Mouse (Mus musculus) kidney, embryonic 16.5 days (tissue): Measurements from ENCODE around the gene Arl15. TPM values are rescaled to one million over a fixed set of nuclear protein-coding genes. Genes with fewer than 3 reads are reported as not detected.

Experiments used
- ATAC-seq: fragments of 200-750 bp; cut with Nextera tagmentation; 2 replicates; pipeline ENCODE4 v1.8.0; 2017; ENCODE audit warnings: moderate TSS enrichment; ENCODE audit not compliant: low FRiP score, low TSS enrichment
- H3K27ac ChIP-seq: fragments of 300-500 bp; sonication (generic); 2 replicates; pipeline ENCODE4 v1.5.1; 2014; ENCODE audit warnings: low read length
- H3K27me3 ChIP-seq: fragments of 300-500 bp; sonication (generic); 2 replicates; pipeline ENCODE4 v1.6.1; 2014; ENCODE audit warnings: low read length, control low read depth, mixed read lengths; ENCODE audit not compliant: insufficient read depth
- H3K36me3 ChIP-seq: fragments of 300-500 bp; sonication (generic); 2 replicates; pipeline ENCODE4 v1.6.1; 2014; ENCODE audit warnings: low read length, control low read depth, mixed read lengths; ENCODE audit not compliant: insufficient read depth
- H3K4me1 ChIP-seq: fragments of 300-500 bp; sonication (generic); 2 replicates; pipeline ENCODE4 v1.6.1; 2014; ENCODE audit warnings: low read length, control low read depth, mixed read lengths; ENCODE audit not compliant: insufficient read depth
- H3K4me2 ChIP-seq: fragments of 300-500 bp; sonication (generic); replicated peaks from 2 replicates; pipeline ENCODE4 v1.6.1; 2014; ENCODE audit warnings: low read depth, low read length
- H3K4me3 ChIP-seq: fragments of 300-500 bp; sonication (generic); 2 replicates; pipeline ENCODE4 v1.5.1; 2014; ENCODE audit warnings: mild to moderate bottlenecking, low read length
- H3K9ac ChIP-seq: fragments of 300-500 bp; sonication (generic); replicated peaks from 2 replicates; pipeline ENCODE4 v1.6.1; 2014; ENCODE audit warnings: low read length
- H3K9me3 ChIP-seq: fragments of 300-500 bp; sonication (generic); 2 replicates; pipeline ENCODE4 v1.6.1; 2016; ENCODE audit warnings: low read length, control low read depth
- WGBS: fragments of 180-500 bp; shearing (Covaris S2); extraction: QIAGEN DNeasy Blood & Tissue Kit; methylation state at CpG from one replicate; pipeline ENCODE4 v1.1.7; 2014; 5-methylcytosine and 5-hydroxymethylcytosine counted together
- polyA plus RNA-seq: library from polyadenylated mRNA; unstranded; fragments of >200 nt; fragmentation: Nextera tagmentation; extraction: Ambion mirVana; gene quantifications from 2 replicates; pipeline ENCODE4 v1.2.1, GENCODE M21; 2015

Gene Arl15
- polyA plus RNA-seq, 1 experiment from 2014 or later, result 12.5 TPM

DNA sequence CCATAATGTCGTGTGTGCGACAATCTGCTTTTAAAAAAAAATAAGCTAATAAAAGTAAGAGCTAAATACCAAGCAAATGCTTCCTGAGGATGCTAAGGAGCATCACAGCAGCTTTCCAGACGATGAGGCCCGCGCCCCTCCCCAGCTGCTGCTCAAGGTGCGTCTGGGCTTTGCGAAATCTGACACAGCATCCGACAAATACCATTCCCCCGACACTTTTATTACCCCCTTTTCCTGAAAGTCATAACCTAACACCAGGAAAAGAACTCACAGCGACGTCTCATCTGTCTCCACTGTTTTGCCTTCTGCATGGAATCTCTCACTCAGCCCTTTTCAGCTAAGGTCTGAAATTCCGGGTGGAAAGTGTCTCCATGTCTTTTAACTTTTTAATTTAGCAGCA lies 330.7 kb downstream of the Arl15 start:
- H3K4me1 ChIP-seq, result no peaks in the 10 kb centered on the region
- peaks cover 7% of the 10 kb centered on the region; the same call in 1 of the 2 replicates for H3K9me3 ChIP-seq
- no peaks in the 10 kb centered on the region for H3K27me3 ChIP-seq
- no peak overlapping the region for H3K4me2 ChIP-seq
- 25% methylated on average over 12 of the region's 12 CpGs for WGBS
- no peaks in the 10 kb centered on the region for H3K36me3 ChIP-seq
- no peak overlapping the region for H3K27ac ChIP-seq
- ATAC-seq, result no peak
- no peak overlapping the region for H3K9ac ChIP-seq
- no peak overlapping the region for H3K4me3 ChIP-seq

DNA sequence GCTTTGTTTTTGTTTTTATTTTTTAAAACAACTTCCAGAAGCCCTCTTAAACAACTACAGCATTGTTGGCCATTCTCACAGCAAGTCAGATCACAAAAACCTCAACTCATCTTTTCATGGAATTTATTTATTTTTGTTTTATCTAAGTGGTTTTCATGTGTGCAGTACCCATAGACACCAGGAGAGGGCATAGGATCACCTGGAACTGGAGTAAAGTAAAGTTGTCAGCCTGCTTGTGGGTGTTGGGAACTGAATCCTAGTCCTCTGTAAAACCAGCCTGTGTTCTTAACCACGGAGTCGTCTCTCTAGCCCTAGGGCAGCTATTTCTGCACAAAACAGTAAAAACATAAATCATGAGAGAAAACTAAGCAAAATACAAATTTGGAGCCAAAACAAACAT lies 334.1 kb downstream of the Arl15 start:
- H3K4me1 ChIP-seq, result no peaks in the 10 kb centered on the region
- no peak overlapping the region for H3K9ac ChIP-seq
- ATAC-seq, result no peak
- WGBS, result 70% methylated on average over 2 of the region's 2 CpGs
- no peaks in the 10 kb centered on the region for H3K36me3 ChIP-seq
- no peak overlapping the region for H3K4me3 ChIP-seq
- peaks cover 7% of the 10 kb centered on the region; the same call in 1 of the 2 replicates for H3K9me3 ChIP-seq
- no peaks in the 10 kb centered on the region for H3K27me3 ChIP-seq
- no peak overlapping the region for H3K27ac ChIP-seq
- H3K4me2 ChIP-seq, result no peak overlapping the region

DNA sequence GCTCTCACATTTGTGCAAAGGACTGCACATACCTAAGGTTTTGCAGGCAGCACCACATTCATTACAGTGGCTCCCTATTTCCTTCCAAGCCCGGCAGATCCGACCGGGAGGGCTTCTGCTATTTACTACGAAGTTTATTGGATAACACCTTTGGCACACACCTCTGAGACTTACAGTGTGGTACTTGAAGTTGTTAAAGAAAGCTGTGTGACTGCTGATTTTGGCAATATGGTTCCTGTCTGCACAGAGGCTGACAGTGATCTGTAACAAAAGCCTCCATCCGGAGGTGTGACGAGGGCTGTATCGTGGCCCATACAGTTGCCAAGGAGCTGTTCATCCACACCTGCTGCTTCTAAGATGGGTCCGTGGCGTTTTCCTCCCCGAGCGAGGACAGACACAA lies 335.7 kb downstream of the Arl15 start:
- H3K36me3 ChIP-seq, result no peaks in the 10 kb centered on the region
- no peak overlapping the region for H3K4me3 ChIP-seq
- no peak overlapping the region for H3K4me2 ChIP-seq
- no peak overlapping the region for H3K27ac ChIP-seq
- no peak for ATAC-seq
- H3K9ac ChIP-seq, result no peak overlapping the region
- no peaks in the 10 kb centered on the region for H3K27me3 ChIP-seq
- no peaks in the 10 kb centered on the region for H3K4me1 ChIP-seq
- H3K9me3 ChIP-seq, result peaks cover 7% of the 10 kb centered on the region; the same call in 1 of the 2 replicates
- 56% methylated on average over 11 of the region's 11 CpGs for WGBS

DNA sequence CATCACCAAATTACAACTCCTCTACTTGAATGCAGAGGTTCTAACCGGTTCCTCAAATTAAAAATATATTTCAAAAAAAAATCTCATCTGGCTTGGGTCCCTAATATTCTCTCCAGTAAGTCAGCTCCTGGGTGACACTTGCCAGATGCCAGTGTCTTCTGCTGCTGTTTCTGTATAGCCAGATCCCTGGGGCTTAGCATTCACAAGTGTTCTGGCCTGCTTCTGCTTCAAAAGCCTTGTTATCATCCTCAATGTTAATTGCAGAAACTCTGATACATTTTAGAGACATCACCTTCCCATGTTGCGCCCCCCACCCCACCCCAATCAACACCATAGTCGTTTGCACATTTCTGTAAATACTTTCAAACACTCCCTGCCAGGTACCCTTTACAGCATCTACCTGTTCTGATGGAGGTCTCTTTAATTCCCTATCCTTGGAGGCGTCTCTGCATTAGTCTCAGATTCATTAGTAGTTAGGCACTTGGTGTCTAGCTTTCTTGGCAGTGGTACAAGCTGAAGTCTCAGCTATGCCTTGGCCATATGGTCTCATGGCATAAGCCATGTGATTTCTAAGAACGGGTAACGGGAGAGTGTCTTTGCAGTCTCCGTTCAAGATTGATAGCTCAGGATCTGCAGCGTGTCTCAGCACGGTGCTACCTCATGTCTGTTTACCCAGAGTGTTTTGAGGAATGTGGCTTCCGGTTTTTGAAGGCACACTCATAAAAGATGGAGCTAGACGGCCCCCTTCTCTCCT lies 336.4 kb downstream of the Arl15 start:
- Histone ChIP-seq H3K36me3 (no peaks in the 10 kb centered on the region), H3K9me3 (peaks cover 7% of the 10 kb centered on the region; the same call in 1 of the 2 replicates), H3K4me3 (no peak overlapping the region), H3K4me2 (no peak overlapping the region), H3K9ac (no peak overlapping the region), H3K27ac (no peak overlapping the region), H3K27me3 (no peaks in the 10 kb centered on the region), H3K4me1 (no peaks in the 10 kb centered on the region)
- 56% methylated on average over 11 of the region's 11 CpGs for WGBS
- no peak for ATAC-seq

DNA sequence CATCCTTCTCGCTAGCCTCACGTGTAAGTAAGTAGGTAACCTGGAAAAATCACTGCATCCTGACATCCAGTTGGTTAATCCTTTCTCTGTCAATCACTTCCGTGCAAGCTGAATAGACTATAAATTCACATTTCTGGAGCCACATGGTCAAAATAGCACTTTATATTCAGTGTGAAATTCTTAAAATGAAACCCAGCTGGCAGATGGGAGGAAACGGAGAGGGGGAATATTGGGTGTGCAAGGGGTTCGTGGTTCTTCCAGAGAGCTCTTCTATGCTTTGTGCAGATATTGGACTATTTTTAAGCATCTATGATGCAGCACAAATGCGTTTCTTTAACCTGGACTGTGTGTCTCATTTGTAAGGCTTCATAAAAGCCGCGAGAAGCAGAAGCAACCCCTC lies 344.6 kb downstream of the Arl15 start:
- Histone ChIP-seq H3K27me3 (no peaks in the 10 kb centered on the region), H3K4me3 (no peak overlapping the region), H3K4me1 (peaks cover 4% of the 10 kb centered on the region; the same call in 1 of the 2 replicates), H3K4me2 (no peak overlapping the region), H3K9me3 (no peaks in the 10 kb centered on the region), H3K9ac (no peak overlapping the region), H3K27ac (no peak overlapping the region), H3K36me3 (no peaks in the 10 kb centered on the region)
- 84% methylated on average over 8 of the region's 8 CpGs for WGBS
- ATAC-seq, result no peak

DNA sequence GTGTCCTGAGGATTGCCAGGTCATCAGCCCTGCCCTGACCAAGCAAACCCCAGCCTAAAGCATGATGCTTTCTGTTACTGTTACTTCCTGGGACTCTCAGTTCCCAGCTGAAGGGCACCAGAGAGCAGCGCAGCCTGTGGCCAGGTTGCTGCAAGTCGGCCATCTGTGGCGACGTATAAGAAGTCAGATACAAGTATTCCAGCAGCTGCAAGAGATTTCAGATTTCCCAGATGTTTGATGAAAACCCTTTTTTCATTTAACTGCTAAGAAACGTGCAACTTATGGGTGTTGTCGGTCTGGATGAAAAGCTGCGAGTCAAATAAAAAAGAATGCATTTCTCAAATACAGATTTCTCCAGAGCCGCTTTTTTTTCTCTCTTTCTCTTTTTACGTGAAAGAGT lies 345.3 kb downstream of the Arl15 start:
- H3K9me3 ChIP-seq, result no peaks in the 10 kb centered on the region
- H3K36me3 ChIP-seq, result no peaks in the 10 kb centered on the region
- no peak overlapping the region for H3K4me3 ChIP-seq
- no peaks in the 10 kb centered on the region for H3K27me3 ChIP-seq
- no peak overlapping the region for H3K9ac ChIP-seq
- 76% methylated on average over 9 of the region's 9 CpGs for WGBS
- ATAC-seq, result no peak
- H3K4me1 ChIP-seq, result peaks cover 10% of the 10 kb centered on the region
- H3K4me2 ChIP-seq, result no peak overlapping the region
- H3K27ac ChIP-seq, result no peak overlapping the region

DNA sequence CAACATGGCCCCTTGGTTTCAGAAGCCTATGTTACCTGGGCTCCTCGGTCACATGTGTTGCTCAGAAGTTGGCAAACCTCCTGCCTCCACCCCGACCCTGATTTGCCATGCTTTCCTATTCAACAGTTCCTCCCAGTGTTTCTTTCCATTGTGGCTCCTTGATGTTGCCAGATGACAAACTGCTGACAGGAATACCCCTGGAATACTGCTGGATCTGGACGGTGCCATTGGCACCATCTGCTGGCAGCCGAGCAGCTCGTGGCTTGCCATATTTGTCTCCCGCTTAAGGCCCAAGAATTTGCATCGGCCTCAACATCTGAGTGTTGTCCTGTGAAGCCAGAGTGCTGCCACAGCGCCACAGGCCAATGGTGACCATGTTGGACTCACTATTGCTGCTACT lies 348.5 kb downstream of the Arl15 start:
- no peaks in the 10 kb centered on the region for H3K36me3 ChIP-seq
- no peaks in the 10 kb centered on the region for H3K27me3 ChIP-seq
- no peak for ATAC-seq
- no peak overlapping the region for H3K4me2 ChIP-seq
- H3K27ac ChIP-seq, result no peak overlapping the region
- H3K9me3 ChIP-seq, result no peaks in the 10 kb centered on the region
- no peak overlapping the region for H3K4me3 ChIP-seq
- peaks cover 13% of the 10 kb centered on the region for H3K4me1 ChIP-seq
- H3K9ac ChIP-seq, result no peak overlapping the region
- WGBS, result 81% methylated on average over 8 of the region's 8 CpGs

DNA sequence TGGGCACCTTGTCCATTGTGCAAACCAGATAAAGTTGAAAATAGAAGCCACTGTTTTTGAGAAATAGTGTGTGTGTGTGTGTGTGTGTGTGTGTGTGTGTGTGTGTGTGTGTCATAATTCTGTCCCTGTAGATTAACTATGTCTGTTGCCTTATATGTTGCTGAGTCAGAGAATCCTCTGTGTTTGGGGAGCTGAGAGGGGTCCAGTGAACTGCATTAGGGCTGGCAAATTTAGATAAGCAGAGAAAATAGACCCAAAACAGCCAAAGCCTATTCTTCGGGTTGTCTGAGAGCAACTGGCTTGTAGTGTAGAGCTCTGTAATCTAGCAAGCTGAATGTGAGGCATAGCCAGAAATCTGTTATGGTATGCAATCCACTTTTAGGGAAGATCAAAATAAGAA lies 348.9 kb downstream of the Arl15 start:
- Histone ChIP-seq H3K9me3 (no peaks in the 10 kb centered on the region), H3K9ac (no peak overlapping the region), H3K4me2 (no peak overlapping the region), H3K27ac (no peak overlapping the region), H3K4me1 (peaks cover 13% of the 10 kb centered on the region), H3K27me3 (no peaks in the 10 kb centered on the region), H3K36me3 (no peaks in the 10 kb centered on the region), H3K4me3 (no peak overlapping the region)
- 71% methylated on average over 1 of the region's 1 CpGs for WGBS
- no peak for ATAC-seq

DNA sequence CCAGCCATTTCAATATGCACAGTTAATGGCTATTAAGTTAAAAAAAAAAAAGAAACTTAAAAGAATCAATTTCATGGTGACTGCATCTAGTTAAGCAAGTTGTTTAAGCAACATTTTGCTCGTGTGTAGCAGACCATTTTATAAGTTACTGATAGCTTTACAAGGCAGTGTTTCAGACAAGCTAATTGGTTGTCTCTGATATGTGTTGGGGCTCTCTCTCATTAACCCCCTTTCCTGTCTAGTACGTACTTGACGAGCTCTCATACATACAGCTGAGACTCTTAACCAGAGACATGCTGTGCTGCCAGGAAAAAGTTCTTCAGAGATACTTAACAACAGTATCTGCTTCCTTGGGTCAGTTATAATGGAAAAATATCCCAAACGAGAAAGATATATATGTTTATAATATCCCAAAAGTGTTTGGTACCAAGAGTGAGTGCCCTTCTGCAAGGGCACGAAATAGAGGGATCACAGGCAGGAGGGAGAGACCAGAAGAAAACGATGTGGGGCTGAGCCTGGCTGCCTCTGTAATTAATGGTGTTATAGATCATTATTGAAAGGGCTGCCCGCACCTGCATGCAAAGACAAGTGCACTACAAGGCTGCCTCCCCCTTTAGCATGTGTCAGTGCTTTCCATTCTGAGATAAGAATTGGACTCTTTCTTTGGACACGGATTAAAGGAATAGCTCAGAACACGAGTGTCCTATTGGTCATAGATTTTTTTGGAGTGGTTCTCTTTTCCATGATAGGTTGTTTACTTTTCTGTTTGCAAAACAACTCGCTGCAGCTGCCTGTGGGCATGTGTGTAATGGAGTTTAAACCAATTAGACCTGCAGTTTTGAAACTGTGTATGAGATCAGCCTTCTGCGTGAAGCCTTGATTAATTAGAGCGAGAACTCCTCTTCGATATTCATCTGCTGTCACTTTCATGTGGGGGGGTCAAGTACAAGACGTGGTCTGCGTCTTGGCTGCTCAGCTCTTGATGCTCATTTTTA lies 350.0 kb downstream of the Arl15 start:
- Histone ChIP-seq H3K36me3 (no peaks in the 10 kb centered on the region), H3K4me3 (no peak overlapping the region), H3K9me3 (no peaks in the 10 kb centered on the region), H3K27ac (no peak overlapping the region), H3K4me2 (no peak overlapping the region), H3K27me3 (no peaks in the 10 kb centered on the region), H3K4me1 (peaks cover 13% of the 10 kb centered on the region), H3K9ac (no peak overlapping the region)
- ATAC-seq, result peak; percentile 74; the same call in 1 of the 2 replicates
- WGBS, result 34% methylated on average over 15 of the region's 15 CpGs

DNA sequence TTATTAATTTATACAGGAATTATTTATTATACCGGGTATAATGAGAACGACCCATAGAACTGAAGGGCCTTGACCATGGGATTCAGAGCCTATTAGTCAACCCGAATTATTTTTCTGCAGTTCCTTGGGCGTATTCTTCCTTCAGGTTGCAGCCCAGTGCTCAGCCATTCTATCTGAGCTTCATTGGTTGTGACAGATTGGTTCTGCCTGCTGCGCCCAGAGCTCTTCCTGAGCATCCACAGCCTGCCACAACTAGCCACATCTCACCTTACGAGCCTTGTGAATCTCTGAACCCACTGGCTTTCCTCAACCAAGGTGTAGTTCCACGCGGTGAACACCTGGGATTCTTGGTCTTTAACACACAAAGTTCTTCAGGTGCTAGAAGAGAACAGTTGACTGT lies 350.9 kb downstream of the Arl15 start:
- Histone ChIP-seq H3K4me2 (no peak overlapping the region), H3K27me3 (no peaks in the 10 kb centered on the region), H3K36me3 (no peaks in the 10 kb centered on the region), H3K4me1 (peaks cover 13% of the 10 kb centered on the region), H3K4me3 (no peak overlapping the region), H3K9ac (no peak overlapping the region), H3K9me3 (no peaks in the 10 kb centered on the region), H3K27ac (no peak overlapping the region)
- ATAC-seq, result no peak
- WGBS, result 89% methylated on average over 8 of the region's 8 CpGs
